Mouse (Mus musculus) common myeloid progenitor, adult 5-6 weeks (primary cell): ENCODE measurements around the gene Tcte2. TPM values are rescaled to one million over a fixed set of nuclear protein-coding genes. Genes with fewer than 3 reads are reported as not detected.

Experiments
- ATAC-seq: replicated peaks from 2 replicates; pipeline ENCODE4 v1.8.0; 2016; ENCODE audit warnings: low read depth, mild to moderate bottlenecking, moderate TSS enrichment, inconsistent platforms; ENCODE audit not compliant: poor library complexity, severe bottlenecking
- total RNA-seq: library from RNA; stranded (forward); fragments of 200-1000, 187-1606 nt; gene quantifications from 2 replicates; pipeline ENCODE4 v1.2.3, GENCODE M21; 2017

Tcte2 gene
- total RNA-seq, 1 experiment from 2014 or later = not detected

- no peak for ATAC-seq
Measured at GRCm38 (mm10) chr17:13667006-13667405, 94.6 kb downstream of the Tcte2 start.

- ATAC-seq = no peak
Measured at GRCm38 (mm10) chr17:13665731-13666130, 95.9 kb downstream of the Tcte2 start.

- ATAC-seq = no peak
Measured at GRCm38 (mm10) chr17:13663386-13664166, 98.0 kb downstream of the Tcte2 start.

Other genes starting within 250 kb of the Tcte2 start
- gene Afdn, start 1.3 kb downstream of the Tcte2 start, total RNA-seq = 15.2 and 16.3 TPM in 2 replicates
- gene Gm7168, start 186.5 kb upstream of the Tcte2 start, total RNA-seq = not detected in 2 replicates
- not detected in 2 replicates for gene Gm7356, start 241.9 kb upstream of the Tcte2 start, total RNA-seq